Mouse (Mus musculus) midbrain, embryonic 16.5 days (tissue): ENCODE results near the gene Igf1r. TPM values are rescaled to one million over a fixed set of nuclear protein-coding genes. Genes with fewer than 3 reads are reported as not detected.

Experiments used
- ATAC-seq: fragments of 200-750 bp; cut with Nextera tagmentation; 2 replicates; pipeline ENCODE4 v1.8.0; 2017; ENCODE audit warnings: moderate TSS enrichment
- H3K27ac ChIP-seq: fragments of 300-500 bp; sonication (generic); 2 replicates; pipeline ENCODE4 v1.5.1; 2014; ENCODE audit warnings: mild to moderate bottlenecking, low read length, mixed read lengths
- H3K27me3 ChIP-seq: fragments of 300-500 bp; sonication (generic); 2 replicates; pipeline ENCODE4 v1.6.1; 2014; ENCODE audit warnings: low read depth, low read length, mixed read lengths; ENCODE audit not compliant: control insufficient read depth, insufficient read depth
- H3K36me3 ChIP-seq: fragments of 300-500 bp; sonication (generic); 2 replicates; pipeline ENCODE4 v1.6.1; 2014; ENCODE audit warnings: mild to moderate bottlenecking, low read length, moderate library complexity, mixed read lengths; ENCODE audit not compliant: control insufficient read depth, insufficient read depth
- H3K4me1 ChIP-seq: fragments of 300-500 bp; sonication (generic); 2 replicates; pipeline ENCODE4 v1.6.1; 2014; ENCODE audit warnings: mild to moderate bottlenecking, low read length, mixed read lengths; ENCODE audit not compliant: control insufficient read depth, insufficient read depth
- H3K4me2 ChIP-seq: fragments of 300-500 bp; sonication (generic); 2 replicates; pipeline ENCODE4 v1.6.1; 2014; ENCODE audit warnings: mild to moderate bottlenecking, low read length, mixed read lengths
- H3K4me3 ChIP-seq: fragments of 300-500 bp; sonication (generic); 2 replicates; pipeline ENCODE4 v1.5.1; 2014; ENCODE audit warnings: low read depth, mild to moderate bottlenecking, low read length, moderate library complexity, mixed read lengths
- H3K9ac ChIP-seq: fragments of 300-500 bp; sonication (generic); 2 replicates; pipeline ENCODE4 v1.6.1; 2014; ENCODE audit warnings: low read depth, low read length, mixed read lengths
- H3K9me3 ChIP-seq: fragments of 300-500 bp; sonication (generic); replicated peaks from 2 replicates; pipeline ENCODE4 v1.6.1; 2014; ENCODE audit warnings: mild to moderate bottlenecking, low read length, mixed read lengths; ENCODE audit not compliant: control insufficient read depth, poor library complexity, severe bottlenecking
- WGBS: fragments of 180-500 bp; shearing (Covaris S2); extraction: QIAGEN DNeasy Blood & Tissue Kit; methylation state at CpG from one replicate; pipeline ENCODE4 v1.1.7; 2014; 5-methylcytosine and 5-hydroxymethylcytosine counted together
- polyA plus RNA-seq: library from polyadenylated mRNA; unstranded; fragments of >200 nt; fragmentation: Nextera tagmentation; extraction: Ambion mirVana; gene quantifications from 2 replicates; pipeline ENCODE4 v1.2.1, GENCODE M21; 2015

Gene Igf1r
- polyA plus RNA-seq, 1 experiment from 2014 or later, result 21.5 TPM

GRCm38 (mm10) chr7:68181104-68181503, 228.5 kb downstream of the Igf1r start:
- Histone ChIP-seq H3K9ac (no peak overlapping the region), H3K9me3 (no peaks in the 10 kb centered on the region), H3K27ac (no peak overlapping the region), H3K4me3 (no peak overlapping the region), H3K27me3 (no peaks in the 10 kb centered on the region), H3K4me1 (no peaks in the 10 kb centered on the region; the same call in 1 of the 2 replicates), H3K4me2 (no peak overlapping the region), H3K36me3 (peaks cover 14% of the 10 kb centered on the region)
- 48% methylated on average over 1 of the region's 1 CpGs for whole genome bisulfite sequencing
- ATAC-seq, result no peak

- H3K9ac ChIP-seq, result no peak overlapping the region
- no peaks in the 10 kb centered on the region for H3K9me3 ChIP-seq
- no peak overlapping the region for H3K4me2 ChIP-seq
- ATAC-seq, result no peak
- H3K27ac ChIP-seq, result no peak overlapping the region
- H3K4me1 ChIP-seq, result no peaks in the 10 kb centered on the region; the same call in 1 of the 2 replicates
- no peaks in the 10 kb centered on the region for H3K27me3 ChIP-seq
- H3K4me3 ChIP-seq, result no peak overlapping the region
- WGBS, result 85% methylated on average over 7 of the region's 7 CpGs
- peaks cover 17% of the 10 kb centered on the region for H3K36me3 ChIP-seq
These were observed 229.4 kb downstream of the Igf1r start for GRCm38 (mm10) chr7:68182025-68182424.

DNA sequence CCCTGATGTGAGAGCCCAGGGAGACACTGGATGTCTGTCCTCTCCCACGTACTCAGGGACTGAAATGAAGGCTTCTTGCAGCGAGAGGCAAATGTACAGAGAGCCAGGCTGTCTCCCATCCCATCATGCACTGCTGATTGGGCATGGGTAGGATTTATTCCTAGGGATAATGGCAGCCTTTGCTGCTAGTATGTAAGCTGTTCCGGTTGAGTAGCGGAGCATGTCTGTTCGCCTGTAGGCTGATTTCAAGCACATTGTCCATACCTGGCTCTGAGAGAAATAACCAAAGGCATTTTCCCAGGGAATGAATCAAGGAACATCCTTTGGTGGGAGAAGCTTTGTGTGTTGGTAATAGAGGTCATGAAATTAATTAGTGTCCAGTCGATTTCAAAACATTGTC, 230.1 kb downstream of the Igf1r start:
- no peaks in the 10 kb centered on the region; the same call in 1 of the 2 replicates for H3K4me1 ChIP-seq
- no peak overlapping the region; the same call in 1 of the 2 replicates for H3K27ac ChIP-seq
- H3K27me3 ChIP-seq, result no peaks in the 10 kb centered on the region
- H3K9me3 ChIP-seq, result no peaks in the 10 kb centered on the region
- H3K4me3 ChIP-seq, result no peak overlapping the region
- WGBS, result 52% methylated on average over 6 of the region's 6 CpGs
- no peak overlapping the region for H3K4me2 ChIP-seq
- no peak overlapping the region for H3K9ac ChIP-seq
- ATAC-seq, result no peak
- peaks cover 21% of the 10 kb centered on the region for H3K36me3 ChIP-seq

DNA sequence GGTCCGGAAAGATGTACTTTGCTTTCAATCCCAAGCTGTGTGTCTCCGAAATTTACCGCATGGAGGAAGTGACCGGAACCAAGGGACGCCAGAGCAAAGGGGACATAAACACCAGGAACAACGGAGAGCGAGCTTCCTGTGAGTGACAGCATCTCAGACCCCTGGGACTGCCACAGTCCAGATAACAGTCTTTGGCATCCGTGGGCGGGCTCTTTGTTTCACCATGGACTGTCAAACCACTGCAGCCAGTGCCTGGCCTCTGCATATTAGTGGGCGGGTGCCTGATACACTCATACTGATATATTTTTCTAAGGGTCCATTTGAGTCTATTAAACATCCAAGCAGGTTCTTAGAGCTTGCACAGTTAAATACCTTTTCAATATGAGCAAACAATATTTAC, 230.8 kb downstream of the Igf1r start:
- no peak overlapping the region for H3K4me3 ChIP-seq
- no peaks in the 10 kb centered on the region for H3K9me3 ChIP-seq
- 77% methylated on average over 10 of the region's 10 CpGs for WGBS
- no peak overlapping the region for H3K9ac ChIP-seq
- no peak for ATAC-seq
- H3K36me3 ChIP-seq, result peaks cover 21% of the 10 kb centered on the region
- H3K27ac ChIP-seq, result no peak overlapping the region
- H3K27me3 ChIP-seq, result no peaks in the 10 kb centered on the region
- H3K4me1 ChIP-seq, result no peaks in the 10 kb centered on the region; the same call in 1 of the 2 replicates
- no peak overlapping the region for H3K4me2 ChIP-seq

GRCm38 (mm10) chr7:68189211-68189610, 236.6 kb downstream of the Igf1r start:
- Histone ChIP-seq H3K9me3 (no peaks in the 10 kb centered on the region), H3K4me3 (no peak overlapping the region), H3K36me3 (peaks cover 40% of the 10 kb centered on the region), H3K4me2 (no peak overlapping the region), H3K9ac (no peak overlapping the region), H3K27me3 (no peaks in the 10 kb centered on the region), H3K27ac (no peak overlapping the region), H3K4me1 (no peaks in the 10 kb centered on the region)
- 82% methylated on average over 6 of the region's 6 CpGs for WGBS
- no peak for ATAC-seq

- 97% methylated on average over 13 of the region's 13 CpGs for WGBS
- Histone ChIP-seq H3K36me3 (peaks cover 40% of the 10 kb centered on the region), H3K4me3 (no peak overlapping the region), H3K27me3 (no peaks in the 10 kb centered on the region), H3K27ac (no peak overlapping the region), H3K9ac (no peak overlapping the region), H3K4me1 (no peaks in the 10 kb centered on the region), H3K9me3 (no peaks in the 10 kb centered on the region), H3K4me2 (no peak overlapping the region)
- ATAC-seq, result no peak
These were observed 237.2 kb downstream of the Igf1r start for GRCm38 (mm10) chr7:68189691-68190456.

- Histone ChIP-seq H3K9me3 (no peaks in the 10 kb centered on the region), H3K4me1 (no peaks in the 10 kb centered on the region), H3K36me3 (peaks cover 37% of the 10 kb centered on the region), H3K9ac (no peak overlapping the region), H3K4me2 (no peak overlapping the region), H3K4me3 (no peak overlapping the region), H3K27ac (no peak overlapping the region), H3K27me3 (no peaks in the 10 kb centered on the region)
- 89% methylated on average over 15 of the region's 15 CpGs for WGBS
- ATAC-seq, result no peak
These were observed 241.5 kb downstream of the Igf1r start for GRCm38 (mm10) chr7:68193958-68194695.

GRCm38 (mm10) chr7:68199609-68200008, 247.0 kb downstream of the Igf1r start:
- Histone ChIP-seq H3K9ac (no peak overlapping the region), H3K27me3 (no peaks in the 10 kb centered on the region), H3K36me3 (peaks cover 14% of the 10 kb centered on the region), H3K27ac (no peak overlapping the region), H3K4me1 (no peaks in the 10 kb centered on the region), H3K9me3 (no peaks in the 10 kb centered on the region), H3K4me2 (no peak overlapping the region), H3K4me3 (no peak overlapping the region)
- ATAC-seq, result no peak
- 98% methylated on average over 7 of the region's 7 CpGs for WGBS

DNA sequence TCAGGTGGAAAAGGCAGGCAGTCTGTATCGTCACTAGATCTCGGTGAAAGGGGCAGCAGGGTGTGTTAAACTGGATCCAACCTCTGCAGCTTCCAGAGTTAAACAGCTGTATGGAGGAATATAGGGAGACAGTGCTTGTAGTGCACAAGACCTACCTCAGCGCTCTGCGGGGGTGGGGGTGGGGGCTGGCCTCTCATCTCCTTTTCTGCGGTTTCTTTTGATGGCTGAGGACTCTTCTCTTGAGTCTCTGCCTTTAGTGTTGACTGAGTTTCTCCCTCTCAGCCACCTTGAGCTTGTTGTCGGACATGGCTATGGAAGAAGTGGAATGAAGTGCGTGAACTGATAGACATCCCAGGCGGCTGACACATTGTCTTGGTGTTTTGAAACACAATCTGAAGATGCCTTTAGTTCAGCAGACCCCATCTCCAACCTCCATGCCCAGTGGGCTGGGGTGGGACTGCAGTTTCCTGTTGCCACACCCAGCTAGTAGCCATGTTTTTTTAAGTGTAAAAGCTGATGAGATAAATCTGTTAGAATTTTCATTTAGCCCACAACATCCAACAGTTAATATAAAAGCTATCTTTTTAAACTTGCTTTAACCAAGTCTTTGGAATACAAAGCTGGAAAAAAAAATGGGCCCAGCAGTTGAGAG, 253.3 kb downstream of the Igf1r start:
- peaks cover 17% of the 10 kb centered on the region for H3K36me3 ChIP-seq

More for the DNA sequence above, 253.3 kb downstream of the Igf1r start:
- H3K9me3 ChIP-seq, result no peaks in the 10 kb centered on the region
- no peaks in the 10 kb centered on the region for H3K27me3 ChIP-seq
- 91% methylated on average over 8 of the region's 8 CpGs for WGBS
- H3K9ac ChIP-seq, result no peak overlapping the region
- no peak overlapping the region for H3K27ac ChIP-seq
- no peak overlapping the region for H3K4me2 ChIP-seq
- no peak for ATAC-seq
- no peak overlapping the region for H3K4me3 ChIP-seq
- no peaks in the 10 kb centered on the region for H3K4me1 ChIP-seq
